Mouse (Mus musculus) liver, adult 2 months (tissue): ENCODE data around the gene Gm27021.

Experiments used
- CTCF ChIP-seq: fragments of 200-500 bp; IDR thresholded peaks from 2 replicates; pipeline ENCODE4 v1.5.1; 2011; ENCODE audit warnings: low read depth, low read length, control low read depth
- POLR2A ChIP-seq: fragments of 200-500 bp; IDR thresholded peaks from 2 replicates; pipeline ENCODE4 v1.6.1; 2011; ENCODE audit warnings: low read length, control low read depth; ENCODE audit not compliant: insufficient read depth; ENCODE audit errors: extremely low read depth

- TF ChIP-seq CTCF (no peak), POLR2A (no peak)
These were observed 28.7 kb upstream of the Gm27021 start for GRCm38 (mm10) chr8:120696401-120697153.
